Mouse (Mus musculus) erythroblast, embryonic 14.5 days (primary cell): Measurements from ENCODE around the gene Tcl1.

Experiments
- GATA1 ChIP-seq: IDR thresholded peaks from 2 replicates; pipeline ENCODE4 v1.6.1; 2012; ENCODE audit warnings: low read length, inconsistent platforms, mixed read lengths
- TAL1 ChIP-seq: IDR thresholded peaks from 3 replicates; pipeline ENCODE4 v1.6.1; 2012; ENCODE audit warnings: low read length, inconsistent platforms, mixed read lengths

DNA sequence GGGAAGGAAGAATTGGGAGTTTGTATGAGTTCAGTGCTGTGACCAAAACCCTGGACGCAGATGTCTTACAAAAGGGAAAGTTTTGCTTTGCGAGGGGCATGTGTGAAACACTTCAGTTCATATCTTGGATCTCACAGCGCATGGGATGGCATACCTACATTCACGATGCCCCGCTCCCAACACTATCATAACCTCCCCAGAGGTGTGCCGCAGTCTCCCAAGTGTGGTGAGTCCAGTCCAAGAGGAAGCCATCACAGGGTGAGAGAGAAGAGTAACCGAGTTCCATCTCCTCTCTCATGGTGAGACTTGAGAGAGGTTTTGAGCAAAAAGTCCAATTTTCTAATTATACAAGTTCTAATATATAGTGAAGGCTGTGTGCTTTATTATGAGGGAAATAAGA lies 13.4 kb downstream of the Tcl1 start:
- TF ChIP-seq GATA1 (no peak), TAL1 (no peak)
